Mouse (Mus musculus): ENCODE data around the gene Smim11. TPM values are rescaled to one million over a fixed set of nuclear protein-coding genes. Genes with fewer than 3 reads are reported as not detected.

Gene Smim11
- polyA plus RNA-seq, 1 experiment from 2014 or later = 83.0 TPM

Other genes starting within 250 kb of the Smim11 start
- gene Mrps6, start 243.0 kb upstream of the Smim11 start, polyA plus RNA-seq (2015; fragmentation: Nextera tagmentation; extraction: Ambion mirVana) = 144 and 148 TPM in 2 replicates
- gene Gm49711, start 243.0 kb upstream of the Smim11 start, polyA plus RNA-seq (2015; fragmentation: Nextera tagmentation; extraction: Ambion mirVana) = 0.25 and 0.52 TPM in 2 replicates
- 13.8 and 15.0 TPM in 2 replicates for gene Slc5a3, start 243.0 kb upstream of the Smim11 start, polyA plus RNA-seq (2015; fragmentation: Nextera tagmentation; extraction: Ambion mirVana)
- 9.1 and 12.3 TPM in 2 replicates for gene Kcne2, start 8.9 kb upstream of the Smim11 start, polyA plus RNA-seq (2015; fragmentation: Nextera tagmentation; extraction: Ambion mirVana)
- gene Fam243, start 20.2 kb downstream of the Smim11 start, polyA plus RNA-seq (2015; fragmentation: Nextera tagmentation; extraction: Ambion mirVana) = 0.09 and 0.15 TPM in 2 replicates
- 0.10 TPM in 1 of 2 replicates, not detected in the other for gene Kcne1, start 58.2 kb downstream of the Smim11 start, polyA plus RNA-seq (2015; fragmentation: Nextera tagmentation; extraction: Ambion mirVana)
- gene Rcan1, start 169.6 kb downstream of the Smim11 start, polyA plus RNA-seq (2015; fragmentation: Nextera tagmentation; extraction: Ambion mirVana) = 48.1 and 50.7 TPM in 2 replicates
- gene Clic6, start 184.4 kb downstream of the Smim11 start, polyA plus RNA-seq (2015; fragmentation: Nextera tagmentation; extraction: Ambion mirVana) = 3.3 and 3.4 TPM in 2 replicates

Measured in forebrain, embryonic 16.5 days (tissue).